Mouse (Mus musculus): Measurements from ENCODE around the gene Pcgf3.
"Not testable (repeated sequence)": the region's sequence is repeated elsewhere in the genome, so short reads cannot be mapped to it uniquely, and the experiment has no call there.

The Pcgf3 gene

DNA sequence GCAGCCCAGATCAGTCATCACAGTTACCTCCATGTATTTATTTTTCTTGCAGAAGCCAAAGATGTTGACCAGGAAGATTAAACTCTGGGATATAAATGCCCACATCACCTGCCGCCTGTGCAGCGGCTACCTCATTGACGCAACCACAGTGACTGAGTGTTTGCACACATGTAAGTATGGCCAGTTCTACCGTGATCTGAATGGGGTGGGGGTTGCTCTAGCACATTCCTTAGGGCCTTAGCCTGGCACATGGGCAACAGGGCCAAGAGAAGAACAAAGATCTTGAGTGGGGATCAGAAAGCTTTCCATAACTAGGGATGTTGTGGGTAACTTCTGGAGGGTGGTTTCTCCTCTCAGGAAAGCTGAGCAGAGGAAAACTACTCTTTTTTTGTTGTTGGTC is 12.7 kb downstream of the Pcgf3 start:
- no peak for DNase-seq

DNA sequence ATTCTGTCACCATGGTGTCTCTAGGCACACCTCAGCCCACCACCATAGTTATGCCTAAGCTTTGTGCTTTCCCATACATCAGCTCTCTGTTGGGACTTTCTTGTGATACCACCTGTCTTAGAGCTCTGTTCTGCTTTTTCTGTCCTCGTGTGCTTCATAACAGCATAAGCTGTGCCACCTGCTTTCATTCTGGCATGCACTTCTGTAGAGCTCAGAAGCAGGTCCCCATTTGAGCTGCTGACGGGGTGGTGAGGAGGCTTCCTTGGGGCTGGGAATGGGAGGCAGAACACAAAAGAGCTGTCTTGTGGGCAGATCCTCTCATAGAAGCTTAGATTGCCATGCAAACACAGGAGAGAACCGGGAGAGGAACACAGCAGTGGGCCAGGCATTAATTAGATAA is 14.9 kb downstream of the Pcgf3 start:
- no peak for DNase-seq

DNA sequence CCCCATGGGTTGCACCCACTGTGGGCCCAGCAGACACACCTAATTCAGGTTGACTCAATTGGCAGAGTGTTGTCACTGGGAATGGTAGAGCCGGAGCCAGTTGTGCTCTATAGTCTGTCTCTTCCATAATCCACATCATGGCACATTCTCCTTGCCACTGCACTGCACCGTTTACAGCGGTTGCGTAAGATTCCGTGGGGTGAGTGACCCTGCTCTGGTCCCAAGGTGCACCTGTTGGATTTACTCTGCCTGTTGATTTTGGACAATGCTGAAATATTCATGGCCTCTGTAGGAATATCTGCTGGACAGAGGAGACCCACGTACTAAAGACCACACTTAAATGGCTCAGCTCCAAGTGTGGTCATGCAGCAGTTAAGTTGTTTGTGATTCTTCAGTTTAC is 22.0 kb downstream of the Pcgf3 start:
- DNase-seq: no peak

DNA sequence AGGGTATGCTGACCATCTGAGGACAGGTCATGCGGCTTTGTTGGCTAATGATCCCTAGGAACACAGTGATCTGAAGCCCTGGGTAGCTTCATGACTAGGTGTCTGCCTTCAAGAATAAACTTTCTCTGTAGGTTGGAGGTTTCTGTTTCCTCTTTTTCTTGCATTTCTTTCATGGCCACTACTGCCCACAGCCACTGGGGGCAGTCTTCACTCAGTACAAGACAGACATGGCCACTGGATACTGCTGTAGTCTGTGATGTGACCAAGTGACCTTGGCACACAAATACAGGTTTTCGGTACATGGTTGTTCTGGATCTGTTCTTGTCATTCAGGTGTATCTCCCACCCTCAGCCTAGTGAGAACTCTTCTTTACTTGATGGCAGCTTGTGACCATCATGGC is 24.2 kb downstream of the Pcgf3 start:
- DNase-seq: peak; percentile 32

DNA sequence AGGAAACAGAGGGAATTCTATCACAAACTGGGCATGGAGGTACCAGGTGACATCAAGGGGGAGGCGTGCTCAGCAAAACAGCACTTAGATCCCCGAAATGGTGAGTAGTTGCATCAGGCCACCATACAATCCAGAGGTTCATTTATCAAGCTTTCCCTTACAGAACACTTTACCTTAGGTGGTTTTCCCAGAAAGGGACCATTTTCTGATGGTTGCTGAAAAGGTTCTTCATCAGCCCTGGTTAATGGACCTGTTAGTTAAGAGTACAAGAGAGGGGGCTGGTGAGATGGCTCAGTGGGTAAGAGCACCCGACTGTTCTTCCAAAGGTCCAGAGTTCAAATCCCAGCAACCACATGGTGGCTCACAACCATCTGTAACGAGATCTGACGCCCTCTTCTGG is 25.1 kb downstream of the Pcgf3 start:
- DNase-seq: not testable (repeated sequence)

DNA sequence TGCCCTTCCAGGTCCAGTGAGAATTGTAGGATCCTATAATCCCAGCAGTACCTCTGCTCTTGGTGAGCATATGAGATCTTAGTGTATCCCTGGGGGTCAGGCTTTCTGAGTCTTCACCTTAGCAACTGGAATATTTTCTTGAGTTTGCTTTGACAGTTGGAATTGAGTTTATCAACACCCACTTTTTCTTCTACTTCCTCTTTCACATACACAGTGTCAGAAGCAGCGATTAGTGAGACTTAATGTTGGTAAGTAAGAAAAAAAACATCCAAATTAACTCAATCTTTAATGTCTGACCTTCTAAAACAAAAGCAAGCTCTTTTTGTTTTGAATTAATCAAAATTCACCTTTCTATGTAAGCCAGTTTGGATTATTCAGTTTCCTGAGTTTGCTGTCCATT is 40.5 kb downstream of the Pcgf3 start:
- DNase-seq: no peak

DNA sequence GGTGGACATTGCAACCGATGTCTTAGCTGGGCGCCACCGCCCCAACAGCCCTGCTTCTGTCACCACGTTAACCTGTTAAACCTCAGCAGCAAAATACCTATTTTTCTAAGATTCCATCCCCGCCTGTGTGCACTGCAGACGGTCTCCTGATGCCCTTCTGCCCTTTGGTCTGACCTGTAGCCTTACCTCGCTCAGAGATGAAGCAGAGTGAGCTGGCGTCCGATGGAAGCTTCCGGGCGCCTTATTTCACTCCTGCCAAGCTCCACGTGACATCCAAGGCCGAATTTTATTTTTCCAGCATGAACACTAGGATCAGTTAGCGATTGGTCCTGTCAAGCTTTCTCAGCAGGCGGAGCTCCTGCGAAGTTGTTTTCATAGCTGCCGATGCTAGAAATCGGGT is 41.3 kb downstream of the Pcgf3 start:
- DNase-seq: no peak

DNA sequence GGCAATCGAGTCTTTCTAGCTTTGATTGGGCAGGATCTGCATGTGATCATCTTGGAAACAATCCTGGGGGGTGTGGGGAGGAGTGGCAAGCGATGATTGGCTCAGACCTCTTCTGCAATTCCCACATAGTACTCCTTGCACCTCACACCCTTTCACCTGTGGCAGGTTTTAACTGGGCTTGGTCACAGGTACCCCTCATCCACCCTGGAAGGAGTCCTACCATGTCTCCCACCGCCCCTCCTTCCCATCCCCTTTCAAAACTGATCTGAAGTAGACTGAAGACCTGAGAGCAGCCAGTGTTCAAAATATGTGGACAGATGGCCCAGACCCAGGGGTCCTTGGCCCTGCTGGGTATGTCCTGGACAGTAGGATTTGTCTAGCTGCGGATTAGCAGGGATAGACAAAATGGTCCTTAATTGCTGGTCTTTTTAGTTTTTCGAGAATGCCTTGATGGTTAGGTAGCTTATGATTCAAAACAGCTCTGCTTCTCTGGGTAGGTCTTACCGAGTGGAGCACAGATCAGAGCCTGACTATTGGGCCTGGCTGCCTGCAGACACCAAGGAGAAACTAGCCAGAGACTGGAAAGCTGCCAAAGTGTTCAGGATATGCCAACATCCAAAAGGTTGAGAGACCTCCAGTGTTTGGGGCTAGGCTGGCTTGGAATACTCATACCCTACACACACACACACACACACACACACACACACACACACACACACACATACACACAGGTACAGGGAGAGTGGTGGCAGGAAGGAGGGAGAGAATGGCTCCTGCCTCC is 54.7 kb downstream of the Pcgf3 start:
- no peak for DNase-seq

DNA sequence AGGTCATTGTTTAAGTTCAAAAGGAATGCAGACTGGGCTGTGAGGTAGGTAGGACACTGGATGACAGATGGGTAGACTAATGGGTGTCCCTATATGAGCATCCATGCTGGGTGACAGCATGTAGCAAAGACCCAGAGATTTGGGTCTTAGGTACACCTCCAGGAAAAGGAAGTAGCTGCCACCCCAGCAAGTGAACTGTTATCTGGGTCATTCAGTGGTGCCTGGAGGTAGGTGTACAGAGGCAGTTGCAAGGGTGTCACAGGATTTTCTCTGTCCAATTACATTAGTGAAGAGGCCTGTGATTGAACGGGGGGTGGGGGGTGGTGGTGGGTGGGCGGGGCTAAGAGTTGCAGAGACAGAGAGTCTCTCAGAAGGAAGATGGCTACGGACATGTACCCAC is 55.6 kb downstream of the Pcgf3 start:
- DNase-seq: no peak

DNA sequence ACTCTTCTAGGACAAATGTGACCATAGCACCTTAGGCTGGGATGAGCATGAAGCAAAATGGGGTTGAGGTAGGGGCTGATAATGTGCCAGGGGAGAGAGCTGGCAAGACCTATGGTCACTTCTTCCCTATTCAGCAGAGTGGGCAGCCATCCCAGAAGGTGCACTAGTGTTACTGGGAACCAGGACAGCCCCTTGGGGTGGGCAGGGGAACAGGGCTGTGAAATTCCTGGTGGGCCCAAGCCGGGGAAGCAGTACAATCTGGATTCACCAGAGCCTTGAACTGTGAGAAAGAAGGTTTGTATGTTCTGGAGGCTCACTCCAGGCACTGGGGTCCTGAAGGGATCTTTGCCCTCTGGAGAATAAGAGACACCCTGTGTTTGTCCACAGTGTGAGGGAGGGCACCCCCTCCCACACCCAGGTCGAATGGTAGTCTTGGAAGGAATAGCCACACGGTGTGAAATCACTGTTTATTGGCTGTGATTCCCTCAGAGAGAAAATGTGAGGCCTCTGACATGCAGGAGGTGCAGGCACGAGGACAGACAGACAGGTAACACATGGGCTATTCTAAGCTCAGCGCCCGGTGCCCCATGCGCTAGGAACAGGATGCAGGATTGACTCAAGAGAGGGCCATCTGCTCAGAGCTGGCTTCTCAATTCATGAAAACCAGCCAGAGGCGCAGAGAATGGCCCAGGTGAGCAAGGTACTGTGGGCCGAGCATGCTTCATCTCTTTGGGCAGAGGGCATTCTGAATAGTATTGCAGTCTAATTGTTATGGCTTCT is 57.3 kb downstream of the Pcgf3 start:
- no peak for DNase-seq

DNA sequence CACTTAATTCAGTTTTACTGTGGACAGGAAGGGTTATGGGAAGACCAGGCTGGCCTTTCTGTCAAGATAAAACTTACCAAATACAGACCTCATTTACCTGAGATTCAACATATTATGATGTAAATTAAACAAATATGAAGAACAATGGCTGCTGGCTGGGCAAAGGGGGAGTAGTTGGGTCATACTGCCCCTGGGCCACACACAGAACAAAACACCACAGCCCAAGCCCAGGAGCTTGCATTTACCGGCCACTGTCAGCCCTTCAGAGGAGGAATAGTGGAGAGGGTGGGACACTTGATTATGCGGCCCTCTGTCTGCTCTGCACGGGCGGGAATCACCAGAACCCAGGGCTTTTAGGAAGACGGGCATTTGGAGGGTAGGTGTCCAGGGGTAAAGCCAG is 57.9 kb downstream of the Pcgf3 start:
- DNase-seq: no peak

DNA sequence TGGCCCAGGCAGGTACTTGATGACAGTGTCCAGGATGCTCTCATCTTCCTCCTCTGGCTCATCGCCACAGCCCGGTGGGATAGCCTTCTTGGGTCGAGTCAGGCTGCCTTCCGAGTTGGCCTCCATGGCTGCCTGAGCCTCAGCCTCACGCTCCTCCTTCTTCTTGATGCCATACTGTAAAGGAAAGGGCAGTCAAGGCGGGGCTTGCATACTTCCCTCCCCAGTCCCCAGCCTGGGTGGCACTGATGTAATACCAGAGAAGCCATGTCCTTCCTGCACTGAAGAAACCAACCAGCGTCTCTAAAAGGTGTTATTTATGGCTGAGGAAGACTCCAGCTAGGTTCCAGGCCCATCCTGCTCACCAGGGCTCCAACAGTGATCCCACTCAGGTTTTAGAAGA is 59.1 kb downstream of the Pcgf3 start:
- no peak for DNase-seq

DNA sequence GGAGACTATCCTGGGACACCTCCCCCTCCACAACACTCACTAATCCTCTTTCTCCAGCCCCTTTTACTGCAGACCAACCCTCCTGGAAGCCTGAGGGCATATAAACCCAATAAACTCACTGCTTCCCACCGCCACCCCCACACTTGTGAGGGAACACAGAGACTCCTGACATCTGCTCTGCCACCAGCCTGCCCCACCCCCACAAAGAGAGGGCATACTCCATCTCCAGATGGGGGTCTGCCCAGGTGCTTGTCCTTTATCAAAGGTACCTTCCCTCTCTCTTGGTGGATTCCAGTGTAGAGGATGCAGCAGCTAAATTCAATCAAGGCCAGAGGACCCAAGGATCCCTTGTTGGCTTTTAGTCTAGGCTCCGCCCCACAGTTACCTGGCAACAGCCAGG is 60.0 kb downstream of the Pcgf3 start:
- no peak for DNase-seq

DNA sequence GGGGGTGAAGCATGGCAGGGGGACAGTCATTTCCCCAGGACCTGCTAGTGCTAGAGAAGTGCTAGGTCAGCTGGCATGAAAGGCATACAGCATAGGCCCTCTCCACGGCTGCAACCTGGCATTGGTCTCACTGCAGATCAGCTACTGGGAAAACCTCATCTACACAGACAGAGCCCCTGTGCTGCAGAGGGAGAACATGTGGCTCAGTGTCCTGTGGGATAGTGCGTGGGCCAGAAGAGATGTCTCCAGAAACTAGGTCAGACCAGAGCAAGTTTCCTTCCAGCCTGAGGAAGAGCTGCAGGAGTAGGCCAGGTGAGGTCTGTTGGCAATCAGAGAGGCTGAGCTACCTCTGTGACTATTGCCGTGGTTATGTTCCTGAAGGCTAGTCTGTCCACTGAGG is 60.9 kb downstream of the Pcgf3 start:
- no peak for DNase-seq

DNA sequence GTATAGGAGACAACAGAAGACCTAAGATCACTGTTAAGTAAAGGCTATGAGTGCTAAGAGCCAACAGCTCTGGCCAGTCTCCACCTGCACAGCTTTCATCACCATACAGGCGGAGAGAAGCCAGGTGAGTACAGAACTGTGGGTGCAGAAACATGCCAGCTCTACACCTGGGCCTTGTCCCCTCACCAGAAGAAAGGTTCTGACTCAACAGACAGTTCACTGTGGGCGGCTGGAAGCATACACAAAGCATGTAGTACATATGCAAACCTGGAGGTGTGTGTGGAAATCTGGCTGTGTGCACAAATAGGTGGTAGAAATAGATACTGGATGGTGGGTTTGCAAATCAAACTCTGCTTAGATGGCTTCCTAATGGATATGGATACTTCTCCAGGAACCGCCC is 61.6 kb downstream of the Pcgf3 start:
- no peak for DNase-seq

DNA sequence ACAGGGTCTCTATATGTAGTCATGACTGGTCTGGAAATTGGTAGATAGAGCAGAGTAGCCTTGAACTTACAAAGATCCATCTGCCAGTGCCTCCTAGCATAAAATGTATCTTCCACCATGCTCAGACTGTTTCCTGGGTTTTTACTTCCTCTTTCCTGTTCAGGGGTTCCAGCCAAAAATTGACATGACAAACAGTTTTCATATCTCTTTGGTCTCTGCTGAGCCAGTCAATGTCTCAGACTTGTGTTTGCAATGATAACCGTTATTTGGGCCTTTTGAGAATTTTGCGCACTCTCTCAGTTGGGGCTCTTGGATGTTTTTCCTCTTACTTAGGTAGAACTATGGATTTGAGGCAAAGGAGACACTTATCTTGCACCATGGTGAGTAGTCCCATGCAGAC is 73.2 kb downstream of the Pcgf3 start:
- DNase-seq: no peak

DNA sequence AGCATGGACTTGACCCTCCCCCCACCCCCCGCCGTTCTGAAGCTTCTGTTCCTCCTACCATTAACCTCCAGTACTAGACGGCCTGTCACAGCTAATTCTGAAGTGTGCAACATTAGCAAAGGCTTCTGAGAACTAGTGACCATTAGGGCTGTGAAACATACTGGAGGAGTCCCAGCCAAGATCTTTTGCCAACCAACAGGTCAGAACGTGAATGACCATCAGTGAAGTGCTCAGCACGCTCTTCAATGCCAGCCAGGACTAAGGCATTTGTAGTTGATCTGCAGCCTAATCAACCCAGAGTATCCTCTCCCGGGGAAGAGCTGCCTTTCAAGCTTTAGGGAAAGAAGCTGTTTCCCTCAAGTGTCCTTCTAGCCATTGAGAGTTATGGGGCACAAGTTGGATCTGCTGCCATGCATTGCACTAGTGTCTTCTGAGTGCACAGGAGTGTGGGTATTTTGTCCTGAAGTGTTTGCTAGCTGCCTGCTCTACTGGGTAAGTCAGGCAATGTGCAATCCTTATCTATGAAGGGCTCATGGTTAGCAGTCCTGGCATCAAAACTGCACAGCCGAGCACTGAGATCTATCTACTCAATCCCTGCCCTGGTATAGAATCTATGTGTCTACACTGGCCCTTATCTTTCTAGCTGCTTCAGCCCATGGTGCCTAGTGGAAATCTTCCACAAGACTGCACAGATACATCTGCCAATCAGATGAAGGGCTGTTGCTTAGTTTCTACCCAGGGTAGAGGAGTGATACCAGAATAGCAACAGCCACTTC is 82.7 kb downstream of the Pcgf3 start:
- no peak for DNase-seq

DNA sequence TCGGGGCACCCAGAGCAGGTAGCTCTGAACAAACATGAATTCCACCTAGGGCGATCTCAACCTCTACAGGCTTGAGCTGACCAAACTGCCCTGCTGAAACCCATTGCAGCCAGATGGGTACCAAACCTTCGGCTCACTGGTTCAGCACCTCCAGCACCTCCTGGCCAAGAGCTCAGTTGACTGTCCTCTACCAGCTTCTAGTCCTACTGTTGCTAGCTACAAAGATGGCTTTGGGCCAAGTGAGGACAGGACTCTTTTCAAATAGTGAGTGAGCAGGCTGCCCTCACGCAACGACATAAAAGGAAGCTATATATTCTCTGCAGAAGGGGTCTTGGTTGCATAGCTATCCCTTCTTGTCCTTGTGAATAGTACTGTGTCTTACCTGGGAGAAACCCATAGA is 86.6 kb downstream of the Pcgf3 start:
- DNase-seq: no peak

DNA sequence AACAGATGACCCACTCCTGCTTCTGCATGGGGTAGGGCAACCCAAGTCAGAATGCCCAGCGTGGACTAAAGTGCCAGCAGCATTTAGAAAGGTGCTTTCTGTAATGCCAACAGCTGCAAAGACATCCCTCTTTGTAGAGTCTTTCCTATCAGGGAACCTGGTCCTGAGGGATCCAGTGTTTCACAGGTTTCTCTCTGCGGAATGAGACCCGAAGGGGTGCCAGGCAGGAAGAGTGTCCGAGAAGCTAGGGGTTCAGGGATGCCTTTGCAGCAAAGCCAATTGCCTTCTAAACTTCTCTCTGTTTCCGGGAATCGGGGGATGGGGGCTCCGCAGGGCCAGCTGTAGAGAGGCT is 88.1 kb downstream of the Pcgf3 start:
- no peak for DNase-seq

DNA sequence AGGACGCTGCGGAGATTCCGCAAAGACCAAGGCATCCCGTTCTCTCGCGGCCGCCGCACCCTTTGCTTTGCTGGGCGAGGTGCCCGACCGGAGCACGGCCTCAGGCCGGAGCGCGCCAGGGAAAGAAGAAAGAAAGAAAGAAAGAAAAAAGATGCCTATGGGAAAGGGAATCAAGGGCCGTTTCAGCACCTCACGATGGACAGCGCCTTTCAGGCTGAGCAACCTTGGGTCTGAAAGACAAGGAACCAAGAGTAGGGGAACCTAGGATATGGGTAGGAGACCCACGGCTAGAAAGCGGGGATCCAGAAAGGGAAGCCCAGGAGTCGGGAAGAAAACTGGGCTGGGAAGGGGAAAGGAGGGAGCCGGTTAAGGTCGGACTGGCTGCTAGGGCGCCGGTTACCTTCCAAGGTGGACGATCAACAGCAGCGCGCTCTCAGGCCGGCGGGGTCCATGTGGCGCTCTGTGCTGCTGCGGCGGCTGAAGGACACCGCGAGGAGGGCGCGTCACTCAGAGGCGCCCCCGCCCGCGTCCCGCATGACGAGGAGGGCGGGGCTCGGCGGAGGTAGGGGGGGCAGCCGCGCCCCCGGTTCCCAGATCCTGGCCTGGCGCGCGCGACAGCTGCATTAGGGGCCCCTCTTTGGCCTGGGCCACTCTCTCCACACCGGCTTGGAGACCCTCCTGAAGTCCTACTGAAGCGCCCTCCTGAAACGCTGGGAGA is 88.6 kb downstream of the Pcgf3 start, which contains the start of gene Cplx1:
Cplx1 (minus strand) TSS at position 536 of the 718 bp plus-strand sequence.
- DNase-seq: peak; percentile 21

DNA sequence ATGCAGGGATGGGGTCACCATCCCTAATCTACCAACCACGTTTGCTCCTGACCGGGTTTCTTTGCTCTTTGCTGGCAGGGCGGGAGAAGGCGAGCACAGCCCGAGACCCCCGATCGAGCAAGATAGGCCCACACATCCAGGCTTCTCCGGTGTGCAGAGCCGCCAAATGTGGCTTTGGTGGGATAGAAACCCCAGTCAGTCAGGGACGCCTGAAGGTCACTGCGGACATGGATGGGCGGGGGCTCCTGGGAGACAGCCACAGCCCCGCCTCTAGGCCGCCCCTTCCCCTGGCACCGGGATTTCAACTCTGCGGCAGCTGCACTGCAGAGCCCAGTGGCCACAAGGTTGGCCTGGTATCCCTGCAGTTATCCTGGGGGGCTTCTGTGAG is 89.2 kb downstream of the Pcgf3 start:
- no peak for DNase-seq

DNA sequence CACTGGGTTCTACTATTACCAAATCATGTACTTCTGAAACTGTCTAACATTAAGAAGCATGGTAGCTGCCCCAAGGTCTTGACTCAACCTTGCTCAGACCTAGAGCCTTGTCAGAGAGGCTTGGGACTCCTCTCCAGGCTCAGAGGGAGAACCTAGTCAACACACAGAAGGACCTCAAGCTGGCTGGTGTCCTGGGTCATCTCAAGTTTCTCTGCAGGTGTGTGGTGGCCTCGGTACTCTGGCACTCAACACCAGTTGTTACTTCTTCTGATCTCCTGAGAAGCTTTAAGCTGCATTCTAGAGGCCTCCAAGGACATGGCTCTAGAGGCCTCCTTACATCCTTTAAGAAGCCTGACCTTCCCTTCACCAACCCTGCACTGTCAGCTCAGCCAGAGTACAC is 93.0 kb downstream of the Pcgf3 start:
- DNase-seq: no peak

All from thymus, postnatal 14 days (tissue).